Mouse (Mus musculus) c-Kit-negative CD71-positive TER-119-positive erythroid progenitor cells, embryonic 14.5 days (primary cell): ENCODE measurements around the gene Cxcl2.

Source experiments
- DNase-seq: peaks from one replicate; pipeline ENCODE4 v3.0.0-alpha.2; 2013; ENCODE audit warnings: low read depth, low spot score

The Cxcl2 gene

DNA sequence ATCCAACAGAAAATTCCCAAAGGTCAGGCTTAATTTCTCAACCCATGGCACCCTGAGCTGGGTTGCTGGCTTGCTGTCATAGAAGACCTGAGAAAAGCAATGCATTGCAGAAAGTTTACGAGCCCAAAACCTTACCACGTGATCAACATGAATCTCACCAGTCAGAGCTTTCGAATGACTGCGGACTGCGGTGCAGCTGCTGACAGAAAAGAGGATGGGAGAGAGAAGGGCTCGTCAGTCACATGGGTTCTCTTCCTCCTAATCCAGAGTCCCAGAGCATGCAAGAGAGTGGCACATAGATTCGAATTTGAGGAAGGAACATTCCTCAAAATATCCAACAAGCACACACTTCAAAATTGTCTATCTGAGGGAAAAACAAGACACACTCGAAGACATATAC is 9.4 kb upstream of the Cxcl2 start:
- no peak for DNase-seq

DNA sequence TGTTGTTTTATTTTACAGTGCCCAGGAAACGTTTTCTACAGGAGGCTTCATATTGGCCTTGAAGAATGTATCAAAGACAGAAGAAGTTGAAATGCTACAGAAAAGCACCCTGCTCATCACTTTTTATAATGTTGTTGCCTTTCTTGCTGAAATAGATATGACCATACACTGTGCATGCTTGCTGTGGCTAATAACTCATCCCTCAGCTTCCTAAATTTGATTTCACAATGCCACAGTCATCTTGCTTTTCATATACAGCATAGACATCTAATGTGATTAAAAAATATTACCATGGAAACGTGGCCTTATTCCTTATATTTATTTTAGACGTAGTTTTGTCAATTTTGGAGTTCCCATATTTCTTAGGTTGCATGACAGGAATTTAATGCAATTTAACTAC is 6.2 kb upstream of the Cxcl2 start:
- DNase-seq, result no peak

DNA sequence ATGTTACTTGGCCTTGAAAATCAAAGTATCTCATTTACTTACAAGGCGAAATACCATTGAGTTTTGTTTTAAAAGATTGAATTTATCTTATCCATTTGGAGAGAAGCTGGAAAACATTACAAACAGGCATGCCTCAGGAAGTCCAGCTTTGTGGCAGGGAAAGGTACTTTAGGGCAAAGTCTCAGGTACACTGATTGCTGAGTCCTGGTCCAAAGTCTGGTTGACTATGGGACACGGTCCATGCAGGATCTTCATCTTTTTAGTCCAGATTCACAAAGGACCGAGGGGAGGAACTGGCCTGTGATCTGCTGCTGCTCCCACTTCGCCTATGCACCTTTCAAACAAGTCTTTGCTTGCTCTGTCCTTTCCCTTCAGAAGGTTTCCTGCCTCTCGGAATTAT is 4.4 kb upstream of the Cxcl2 start:
- DNase-seq, result no peak

DNA sequence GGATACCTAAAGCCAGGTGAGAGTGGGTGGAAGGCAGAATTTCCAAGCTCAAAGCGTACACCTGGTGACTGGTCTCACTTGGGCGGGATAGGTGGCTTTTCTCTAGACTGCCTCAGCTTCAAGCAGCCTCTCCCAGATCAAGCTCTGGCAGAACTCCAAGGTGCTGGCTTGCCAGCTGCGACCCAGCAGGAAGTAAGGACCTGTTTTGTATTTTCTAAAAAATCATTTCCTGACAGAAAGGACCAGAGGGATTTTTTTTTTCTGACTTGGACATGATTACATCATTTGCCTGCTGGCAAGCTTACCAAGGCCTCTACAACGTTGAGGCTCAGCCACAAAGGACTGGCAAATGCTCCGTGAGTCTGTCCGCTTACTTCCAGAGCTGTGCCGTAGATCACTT is 3.5 kb upstream of the Cxcl2 start:
- DNase-seq, result no peak

DNA sequence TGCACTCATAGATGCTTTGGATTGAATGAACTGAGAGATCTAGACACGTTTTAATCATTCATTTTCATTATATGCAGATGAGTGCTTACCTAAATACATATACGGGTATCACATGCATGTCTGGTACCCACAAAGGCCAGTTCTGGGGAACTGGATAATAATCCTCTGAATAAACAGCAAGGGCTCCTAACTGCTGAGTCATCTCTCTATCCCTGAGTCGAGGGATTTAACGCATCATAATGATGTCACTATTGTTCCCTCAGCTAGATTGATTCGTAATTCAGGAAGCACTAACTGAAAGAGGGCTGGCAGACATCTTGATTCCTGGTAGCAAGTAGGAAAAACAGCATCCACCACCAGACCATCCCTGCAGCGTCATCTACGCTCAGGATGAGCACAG is 3.0 kb upstream of the Cxcl2 start:
- DNase-seq, result no peak

DNA sequence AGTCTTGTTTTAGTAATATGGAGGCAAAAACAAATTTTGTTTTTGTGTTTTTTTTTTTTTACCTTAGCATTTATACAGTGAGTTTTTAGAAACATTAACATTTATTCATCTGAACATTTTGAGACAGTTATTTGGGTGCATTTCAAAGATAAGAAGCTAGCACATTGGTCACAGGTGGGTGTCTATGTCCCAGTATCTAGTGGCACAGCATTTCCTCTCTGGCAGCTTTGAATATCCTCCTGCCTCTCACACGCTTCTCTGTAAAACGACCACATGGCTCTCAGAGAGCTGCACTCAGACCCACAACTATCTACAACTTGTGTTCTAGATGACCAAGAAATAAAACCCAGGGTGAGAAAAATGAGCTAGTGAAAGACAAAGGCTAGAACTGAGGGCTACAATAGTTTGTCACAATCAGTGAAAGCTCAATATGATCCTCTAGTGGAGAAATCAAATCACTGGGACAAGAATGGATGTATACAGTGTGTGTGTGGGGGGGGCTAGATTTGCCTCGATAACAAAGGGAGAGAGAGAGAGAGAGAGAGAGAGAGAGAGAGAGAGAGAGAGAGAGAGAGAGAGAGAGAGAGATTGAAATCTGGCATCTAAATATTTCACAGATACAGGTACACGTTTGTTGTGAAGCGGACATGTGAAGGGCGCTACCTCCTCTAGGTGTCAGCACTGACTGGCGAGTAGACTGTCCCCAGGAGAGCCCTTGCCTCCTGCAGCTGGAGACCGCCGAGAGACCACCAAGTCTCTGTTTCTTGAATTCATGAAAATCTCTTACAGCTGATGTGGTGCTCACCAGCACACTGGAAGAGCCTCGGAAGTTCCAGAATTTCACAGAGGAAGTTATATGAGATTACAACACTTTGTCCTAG is 1.1 kb upstream of the Cxcl2 start:
- no peak for DNase-seq

DNA sequence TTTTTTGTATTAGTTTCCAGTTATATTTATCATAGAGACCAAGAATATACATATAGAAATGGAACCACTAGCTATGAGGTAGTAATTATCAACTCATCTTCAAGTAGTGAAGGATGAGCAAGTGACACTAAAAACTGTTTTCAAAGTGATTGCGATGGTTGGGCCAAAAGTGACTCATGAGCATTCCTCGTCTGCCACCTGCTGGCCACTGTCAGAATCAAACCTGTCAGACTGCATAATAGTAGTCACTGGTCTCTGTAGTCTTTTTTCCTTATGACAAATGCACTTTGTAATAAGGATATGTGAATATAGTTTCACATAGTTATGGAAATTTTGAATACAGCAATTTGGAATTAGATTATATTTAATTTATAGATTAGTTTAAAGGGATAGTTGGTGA is 5.3 kb downstream of the Cxcl2 start:
- no peak for DNase-seq

DNA sequence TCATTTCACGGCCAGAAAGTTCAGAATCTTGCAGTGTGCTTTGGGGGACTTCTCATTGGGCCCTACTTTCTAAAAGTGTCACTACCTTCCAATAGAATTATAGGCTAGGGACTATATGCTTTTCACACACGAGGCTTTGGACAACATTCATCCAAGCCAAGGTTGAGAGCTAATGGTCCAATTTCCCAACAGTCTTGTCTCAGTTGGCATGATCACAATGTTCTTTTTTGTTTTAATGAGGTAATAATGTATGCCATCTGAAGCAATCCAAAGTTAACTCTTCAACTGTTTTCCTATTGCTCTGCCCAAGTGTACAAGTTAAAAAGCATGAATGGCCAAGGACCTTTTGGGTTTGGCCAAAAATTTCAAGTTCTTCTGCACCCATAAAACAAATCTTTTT is 15.8 kb downstream of the Cxcl2 start:
- no peak for DNase-seq

DNA sequence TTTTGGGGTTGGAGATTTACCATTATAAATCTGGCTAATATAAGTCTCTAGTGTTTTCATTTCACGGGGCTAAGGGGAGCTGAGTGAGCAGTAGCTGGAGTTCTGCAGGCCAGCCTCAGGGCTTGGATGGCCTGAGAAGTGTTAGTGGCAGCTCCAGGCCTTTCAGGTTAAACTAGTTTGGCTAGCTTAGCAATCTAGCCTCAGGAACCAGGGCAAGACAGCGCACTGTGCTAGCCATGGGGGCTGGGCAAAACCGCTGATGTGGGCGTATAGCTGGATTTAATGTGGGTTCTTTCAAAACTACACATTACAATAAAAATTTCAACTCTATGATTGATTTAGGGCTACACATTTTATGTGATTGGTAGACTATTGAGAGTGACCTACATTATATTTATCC is 19.3 kb downstream of the Cxcl2 start:
- no peak for DNase-seq

DNA sequence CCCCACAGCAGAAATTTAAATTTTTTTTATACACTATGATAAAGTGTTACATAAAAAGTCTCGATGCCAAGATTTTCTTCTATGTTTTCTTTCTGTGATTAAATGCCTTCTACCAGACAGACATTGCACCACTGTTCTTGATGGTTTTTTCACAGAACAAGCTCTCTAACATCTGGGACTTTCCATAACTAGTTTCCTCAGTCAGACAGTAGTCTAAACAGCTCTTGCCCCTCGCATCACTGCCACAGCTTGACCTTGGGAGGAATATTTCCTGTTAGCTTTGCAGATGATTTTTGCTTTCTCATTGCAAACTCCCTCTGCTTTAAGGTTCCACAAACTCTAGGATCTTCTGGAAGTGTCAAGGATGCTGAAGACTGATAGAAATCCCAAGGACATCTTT is 26.9 kb downstream of the Cxcl2 start:
- no peak for DNase-seq

DNA sequence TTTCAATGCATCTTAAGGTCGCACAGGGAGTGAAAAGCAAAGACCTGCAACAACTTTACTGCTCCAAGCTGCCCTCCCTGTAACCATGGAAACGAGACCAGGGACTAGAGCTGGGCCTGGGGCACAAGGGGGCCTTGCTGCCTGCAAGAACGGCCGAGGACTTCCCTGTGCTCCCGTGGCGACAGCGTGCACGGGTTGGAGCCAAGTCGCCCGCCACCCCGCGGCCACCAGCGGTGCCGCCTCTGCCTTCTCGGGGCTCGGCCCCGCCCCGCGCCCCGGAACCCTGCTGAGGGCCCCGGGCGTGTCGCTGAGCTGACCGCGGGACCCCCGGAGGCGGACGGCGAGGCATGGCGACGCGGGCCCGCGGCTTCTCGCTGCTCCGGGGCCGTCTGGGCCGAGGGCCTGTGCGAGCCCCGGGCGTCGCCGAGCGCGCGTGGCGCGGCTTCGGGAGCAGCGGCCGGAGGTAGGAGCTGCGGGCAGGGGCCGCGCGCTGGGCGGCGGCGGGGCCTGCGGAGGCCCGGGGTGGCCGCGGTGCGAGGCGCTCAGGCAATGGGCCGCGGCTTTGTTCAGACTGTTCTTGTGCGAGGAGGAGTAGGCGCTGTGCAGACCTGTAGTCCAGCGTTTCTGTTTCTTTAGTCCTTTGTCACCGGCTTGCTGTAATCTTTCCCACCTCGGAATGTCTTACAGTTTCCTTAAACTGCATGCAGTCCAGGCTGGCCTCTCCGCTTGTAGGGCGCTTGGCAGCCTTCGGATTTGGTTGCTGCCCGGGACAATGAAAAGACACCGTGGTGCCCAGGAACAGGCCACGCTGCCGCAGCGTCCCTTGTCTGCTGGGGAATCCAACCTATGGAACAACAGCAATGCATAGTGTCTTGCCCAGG is 27.5 kb downstream of the Cxcl2 start, which contains the start of gene Mthfd2l:
Mthfd2l (plus strand) TSS at position 147 of the 881 bp plus-strand sequence.
- no peak for DNase-seq

DNA sequence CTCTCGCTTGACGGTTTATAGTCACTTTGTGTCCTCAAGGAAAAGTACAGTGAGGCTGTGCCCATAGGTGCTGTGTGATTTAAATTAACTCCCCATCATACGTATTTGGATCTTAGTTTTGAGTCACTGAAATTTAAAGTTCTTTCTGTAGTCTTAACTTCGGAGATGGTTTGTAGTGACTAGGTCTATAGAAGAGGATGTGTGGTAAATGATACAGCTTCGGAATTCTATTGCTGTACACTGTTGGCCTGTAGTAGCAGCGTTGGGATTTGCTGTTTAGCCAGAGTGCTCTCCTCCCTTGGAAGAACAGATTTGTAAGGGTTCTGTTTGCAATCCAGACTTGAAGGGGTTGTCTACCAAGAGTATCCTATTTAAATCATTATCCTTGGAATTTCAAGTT is 28.2 kb downstream of the Cxcl2 start:
- no peak for DNase-seq

DNA sequence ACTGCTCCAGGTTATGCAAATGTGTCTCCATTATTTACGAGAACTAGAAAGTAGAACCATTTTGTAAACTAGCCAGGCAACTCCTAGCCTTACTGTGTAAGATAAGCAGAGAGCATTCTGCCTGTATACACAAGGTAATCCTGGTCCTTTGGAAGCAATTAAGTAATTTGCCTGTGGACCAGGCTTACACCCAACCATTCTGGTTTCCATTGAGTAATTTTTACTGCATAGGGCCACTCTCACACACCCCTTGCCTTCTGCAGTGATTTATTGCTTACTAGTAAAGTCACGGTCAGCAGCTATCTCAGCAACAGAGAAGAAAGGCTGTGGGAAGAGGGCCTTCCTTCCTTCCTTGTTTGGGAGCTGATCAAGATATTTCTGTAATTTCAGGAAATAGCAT is 33.0 kb downstream of the Cxcl2 start:
- DNase-seq, result no peak

DNA sequence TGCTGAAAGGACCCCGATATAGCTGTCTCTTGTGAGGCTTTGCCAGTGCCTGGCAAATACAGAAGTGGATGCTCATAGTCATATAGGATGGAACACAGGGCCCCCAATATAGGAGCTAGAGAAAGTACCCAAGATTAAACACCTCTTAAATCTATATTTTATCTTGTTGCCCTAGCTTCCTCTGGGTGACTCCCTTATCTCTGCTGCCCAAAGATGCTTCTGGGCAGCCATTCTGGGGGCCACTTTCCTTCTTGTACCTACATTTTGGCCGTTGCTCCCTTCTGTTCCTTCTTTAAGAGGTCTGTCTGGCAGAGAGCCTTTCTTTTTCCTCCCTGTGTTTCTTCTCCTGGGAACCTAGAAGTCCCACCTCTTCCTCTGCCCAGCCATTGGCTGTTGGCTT is 41.8 kb downstream of the Cxcl2 start:
- DNase-seq, result no peak

DNA sequence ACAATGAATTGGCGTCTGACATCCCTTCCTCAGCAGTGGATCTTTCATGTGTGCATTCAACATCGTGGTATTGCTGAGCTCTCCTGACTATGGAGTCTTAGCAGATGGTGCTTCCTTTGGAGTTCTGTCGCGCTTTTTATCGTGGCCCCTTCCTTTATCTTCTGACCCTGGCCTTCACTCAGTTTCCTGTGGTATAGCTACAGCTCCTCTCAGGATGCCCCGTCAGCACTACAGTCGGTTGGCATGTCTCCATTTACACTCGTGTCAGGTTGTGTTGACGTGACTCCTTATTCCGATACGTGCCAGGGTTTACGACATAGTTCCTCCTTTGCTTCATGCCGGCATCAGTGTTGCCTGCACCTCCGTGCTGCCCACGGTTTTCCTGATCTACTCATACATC is 45.8 kb downstream of the Cxcl2 start:
- no peak for DNase-seq

DNA sequence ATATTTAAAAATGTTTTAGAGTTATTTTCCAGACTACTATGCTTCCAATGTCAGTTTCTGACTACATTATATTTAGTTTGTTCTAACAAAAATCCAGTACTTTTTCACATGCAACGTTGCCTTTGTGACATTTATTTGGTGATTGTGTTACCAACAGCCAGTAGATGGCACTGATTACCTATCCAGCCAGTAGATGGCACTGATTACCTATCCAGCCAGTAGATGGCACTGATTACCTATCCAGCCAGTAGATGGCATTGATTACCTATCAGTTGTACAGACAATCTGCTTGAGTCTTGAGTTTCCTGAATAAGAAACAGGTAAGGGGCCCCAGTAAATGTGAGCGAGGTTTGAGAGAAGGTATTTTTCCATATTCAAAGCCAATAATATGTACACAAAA is 47.8 kb downstream of the Cxcl2 start:
- no peak for DNase-seq

DNA sequence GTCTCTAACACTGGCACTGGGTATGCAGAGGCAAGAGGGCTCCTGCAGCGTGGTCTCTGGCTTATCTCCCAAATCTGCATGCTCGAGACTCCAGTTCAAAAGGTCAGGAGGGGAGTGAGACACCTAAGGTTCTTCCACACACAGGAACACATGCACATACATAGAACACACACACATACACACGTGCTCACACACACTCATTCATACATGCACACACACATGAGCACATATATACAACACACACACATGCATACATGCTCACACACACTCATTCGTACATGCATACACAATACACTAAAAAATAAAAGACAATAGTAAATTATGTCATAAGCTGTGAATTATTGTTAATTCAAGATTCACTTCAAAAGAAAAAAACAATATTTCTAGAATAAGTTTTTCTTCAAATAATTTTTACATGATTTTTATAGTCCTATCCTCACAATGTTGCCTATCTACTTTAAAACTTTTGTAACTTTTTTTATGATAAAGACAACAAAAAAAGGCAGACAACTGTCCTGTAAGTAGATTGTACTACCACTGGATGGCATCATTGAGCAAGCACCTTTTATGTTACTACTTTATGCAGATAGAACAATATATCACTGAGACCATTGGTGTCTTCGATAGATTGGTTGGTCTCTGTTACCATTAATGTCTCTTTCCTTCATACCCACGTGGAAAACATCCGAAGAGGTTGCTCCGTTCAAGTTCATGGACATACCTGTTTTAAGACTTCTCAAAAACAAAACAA is 49.2 kb downstream of the Cxcl2 start:
- no peak for DNase-seq
